Mouse (Mus musculus) MEL (cell line): Measurements from ENCODE around the gene Crim1. TPM values are rescaled to one million over a fixed set of nuclear protein-coding genes. Genes with fewer than 3 reads are reported as not detected.

Source experiments
- DNase-seq: peaks from one replicate; pipeline ENCODE4 v3.0.0; 2011; ENCODE audit warnings: low read depth, low spot score
- H3K27ac ChIP-seq: 2 replicates; pipeline ENCODE4 v1.5.1; 2012; ENCODE audit warnings: low read depth, mild to moderate bottlenecking, control low read depth, low read length, moderate library complexity; ENCODE audit not compliant: control insufficient read depth
- H3K27me3 ChIP-seq, 2 experiments: fragments of 150-350 bp in 1 of 2; sonication (generic) in 1 of 2; 2 replicates each; pipeline ENCODE4 v1.6.1; 2012; ENCODE audit warnings: low read length in 2 of 2, mild to moderate bottlenecking in 2 of 2, improper control_type of control experiment in 1 of 2, moderate library complexity in 1 of 2; ENCODE audit not compliant: insufficient read depth in 2 of 2, control insufficient read depth in 1 of 2
- H3K36me3 ChIP-seq, 2 experiments: 2 replicates each; pipeline ENCODE4 v1.6.1; 2012 to 2014; ENCODE audit warnings: low read length in 2 of 2, improper control_type of control experiment in 1 of 2, inconsistent platforms in 1 of 2, mild to moderate bottlenecking in 1 of 2; ENCODE audit not compliant: insufficient read depth in 2 of 2, control insufficient read depth in 1 of 2
- H3K4me1 ChIP-seq, 2 experiments: fragments of 150-350 bp in 1 of 2; sonication (generic) in 1 of 2; 2 replicates each; pipeline ENCODE4 v1.6.1; 2012; ENCODE audit warnings: low read length in 2 of 2, improper control_type of control experiment in 1 of 2, mild to moderate bottlenecking in 1 of 2; ENCODE audit not compliant: insufficient read depth in 2 of 2, control insufficient read depth in 1 of 2
- H3K4me3 ChIP-seq, 2 experiments: fragments of 150-350 bp in 1 of 2; sonication (generic) in 1 of 2; 2 replicates each; pipeline ENCODE4 v1.5.1; 2012; ENCODE audit warnings: low read depth in 2 of 2, low read length in 2 of 2, mild to moderate bottlenecking in 2 of 2, moderate library complexity in 2 of 2, control low read depth in 1 of 2, improper control_type of control experiment in 1 of 2; ENCODE audit not compliant: control insufficient read depth in 1 of 2, insufficient read depth in 1 of 2
- H3K79me2 ChIP-seq: 2 replicates; pipeline ENCODE4 v1.6.1; 2012; ENCODE audit warnings: mild to moderate bottlenecking, low read length, moderate library complexity; ENCODE audit not compliant: control insufficient read depth, poor library complexity, insufficient read depth
- H3K9ac ChIP-seq: 2 replicates; pipeline ENCODE4 v1.6.1; 2012; ENCODE audit warnings: low read depth, mild to moderate bottlenecking, control low read depth, low read length, moderate library complexity; ENCODE audit not compliant: control insufficient read depth, poor library complexity, severe bottlenecking
- H3K9me3 ChIP-seq: fragments of 150-350 bp; sonication (generic); replicated peaks from 2 replicates; pipeline ENCODE4 v1.6.1; 2012; ENCODE audit warnings: mild to moderate bottlenecking, low read length, improper control_type of control experiment, moderate library complexity; ENCODE audit not compliant: insufficient read depth
- BHLHE40 ChIP-seq: IDR thresholded peaks from 2 replicates; pipeline ENCODE4 v1.6.1; 2012; ENCODE audit warnings: low read depth, mild to moderate bottlenecking, inconsistent platforms, low read length, improper control_type of control experiment, borderline replicate concordance
- CHD1 ChIP-seq: IDR thresholded peaks from 2 replicates; pipeline ENCODE4 v1.6.1; 2012; ENCODE audit warnings: low read depth, mild to moderate bottlenecking, inconsistent platforms, low read length, improper control_type of control experiment
- CHD2 ChIP-seq: IDR thresholded peaks from 2 replicates; pipeline ENCODE4 v1.6.1; 2011; ENCODE audit warnings: low read length, improper control_type of control experiment
- GABPA ChIP-seq: IDR thresholded peaks from 2 replicates; pipeline ENCODE4 v1.6.1; 2012; ENCODE audit warnings: low read depth, mild to moderate bottlenecking, inconsistent platforms, low read length, improper control_type of control experiment, moderate library complexity
- HCFC1 ChIP-seq: IDR thresholded peaks from 2 replicates; pipeline ENCODE4 v1.6.1; 2012; ENCODE audit warnings: low read depth, mild to moderate bottlenecking, inconsistent platforms, low read length, improper control_type of control experiment, moderate library complexity
- JUND ChIP-seq: IDR thresholded peaks from 2 replicates; pipeline ENCODE4 v1.6.1; 2011; ENCODE audit warnings: low read depth, mild to moderate bottlenecking, improper control_type of control experiment, low read length
- KAT2A ChIP-seq: conservative IDR thresholded peaks from 2 replicates; pipeline ENCODE4 v1.6.1; 2012; ENCODE audit warnings: low read depth, low read length, improper control_type of control experiment, inconsistent platforms
- MAFK ChIP-seq: IDR thresholded peaks from 2 replicates; pipeline ENCODE4 v1.6.1; 2011; ENCODE audit warnings: low read depth, mild to moderate bottlenecking, low read length, improper control_type of control experiment, borderline replicate concordance
- MYB ChIP-seq: IDR thresholded peaks from 2 replicates; pipeline ENCODE4 v1.6.1; 2011; ENCODE audit warnings: mild to moderate bottlenecking, low read depth, low read length, improper control_type of control experiment
- NRF1 ChIP-seq: IDR thresholded peaks from 2 replicates; pipeline ENCODE4 v1.6.1; 2014; ENCODE audit warnings: low read depth, mild to moderate bottlenecking, inconsistent platforms, low read length, improper control_type of control experiment, moderate library complexity; ENCODE audit not compliant: poor library complexity, insufficient read depth, severe bottlenecking
- POLR2AphosphoS5 ChIP-seq: IDR thresholded peaks from 2 replicates; pipeline ENCODE4 v1.6.1; 2012; ENCODE audit warnings: low read depth, borderline replicate concordance, mild to moderate bottlenecking, inconsistent platforms, low read length, moderate library complexity, mixed read lengths
- SIN3A ChIP-seq: IDR thresholded peaks from 2 replicates; pipeline ENCODE4 v1.6.1; 2012; ENCODE audit warnings: low read length, improper control_type of control experiment, inconsistent platforms
- SMC3 ChIP-seq: IDR thresholded peaks from 2 replicates; pipeline ENCODE4 v1.6.1; 2011; ENCODE audit warnings: low read depth, low read length, improper control_type of control experiment
- UBTF ChIP-seq: IDR thresholded peaks from 2 replicates; pipeline ENCODE4 v1.6.1; 2012; ENCODE audit warnings: low read depth, mild to moderate bottlenecking, inconsistent platforms, low read length, improper control_type of control experiment, moderate library complexity, borderline replicate concordance; ENCODE audit not compliant: insufficient read depth
- ZMIZ1 ChIP-seq: IDR thresholded peaks from 2 replicates; pipeline ENCODE4 v1.6.1; 2012; ENCODE audit warnings: low read depth, mild to moderate bottlenecking, inconsistent platforms, low read length, improper control_type of control experiment, moderate library complexity
- polyA plus RNA-seq, 2 experiments: library from polyadenylated mRNA; stranded (reverse) in 1 of 2; unstranded in 1 of 2; fragments of >175 nt in 1 of 2; fragments of >200 nt in 1 of 2; gene quantifications; 2 replicates each; pipeline versions ENCODE4 v1.2.1 to v1.2.4; 2012; ENCODE audit warnings: low replicate concordance in 2 of 2, low read depth in 1 of 2; ENCODE audit not compliant: insufficient read length in 2 of 2, insufficient read depth in 1 of 2, missing spikeins in 1 of 2
- total RNA-seq: library from RNA; depleted of rRNA; stranded (reverse); fragments of 300-350 nt; gene quantifications from 2 replicates; pipeline ENCODE4 v1.2.3, GENCODE M21; 2012

Gene Crim1
- total and polyA plus RNA-seq, 3 experiments, result not detected

DNA sequence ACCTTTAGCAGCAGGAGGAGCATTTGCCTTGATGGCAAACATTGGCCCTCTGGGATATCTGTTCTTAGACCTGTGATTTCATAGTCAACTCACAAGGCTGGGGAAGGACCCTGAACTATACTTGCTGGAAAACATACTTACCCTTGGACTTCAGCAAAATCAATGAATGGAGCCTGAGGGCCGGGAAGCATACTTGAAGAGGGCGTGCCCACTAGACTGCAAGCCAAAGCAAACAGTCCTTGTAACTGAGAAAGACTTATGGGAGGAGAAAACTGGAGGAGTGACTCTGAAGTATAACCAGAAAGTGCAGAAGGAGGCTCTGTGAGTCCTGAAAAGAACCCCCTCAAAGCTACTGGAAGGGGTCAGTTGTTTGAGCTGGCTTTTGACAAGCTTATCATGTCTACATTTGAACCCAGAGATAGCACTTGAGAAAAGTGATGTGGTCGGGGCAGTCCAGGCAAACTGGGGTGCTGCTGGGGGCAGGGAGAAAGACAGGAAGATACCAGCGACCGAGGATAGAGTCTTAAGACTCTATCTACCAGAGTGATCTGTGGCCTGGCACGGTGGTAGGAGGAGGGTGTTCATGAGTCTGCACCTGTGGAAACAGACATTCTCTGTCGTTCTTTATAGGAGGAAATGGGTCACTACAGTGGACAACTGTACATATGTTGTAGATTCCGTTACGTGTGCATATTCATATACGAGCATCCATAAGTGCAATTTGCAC, 18.6 kb downstream of the Crim1 start:
- H3K4me1 ChIP-seq, result no peaks in the 10 kb centered on the region
- no peak overlapping the region for H3K4me3 ChIP-seq
- TF ChIP-seq HCFC1 (no peak), SMC3 (no peak), GABPA (no peak), SIN3A (no peak), CHD2 (no peak), JUND (no peak), MAFK (no peak), CHD1 (no peak), NRF1 (no peak), KAT2A (no peak), BHLHE40 (no peak)
- no peak overlapping the region for H3K27ac ChIP-seq
- no peak for DNase-seq
- no peaks in the 10 kb centered on the region; a peak in 1 of 4 replicates for H3K27me3 ChIP-seq
- H3K9me3 ChIP-seq, result no peaks in the 10 kb centered on the region
- no peak overlapping the region for H3K9ac ChIP-seq
- no peaks in the 10 kb centered on the region for H3K36me3 ChIP-seq
- H3K79me2 ChIP-seq, result no peaks in the 10 kb centered on the region

DNA sequence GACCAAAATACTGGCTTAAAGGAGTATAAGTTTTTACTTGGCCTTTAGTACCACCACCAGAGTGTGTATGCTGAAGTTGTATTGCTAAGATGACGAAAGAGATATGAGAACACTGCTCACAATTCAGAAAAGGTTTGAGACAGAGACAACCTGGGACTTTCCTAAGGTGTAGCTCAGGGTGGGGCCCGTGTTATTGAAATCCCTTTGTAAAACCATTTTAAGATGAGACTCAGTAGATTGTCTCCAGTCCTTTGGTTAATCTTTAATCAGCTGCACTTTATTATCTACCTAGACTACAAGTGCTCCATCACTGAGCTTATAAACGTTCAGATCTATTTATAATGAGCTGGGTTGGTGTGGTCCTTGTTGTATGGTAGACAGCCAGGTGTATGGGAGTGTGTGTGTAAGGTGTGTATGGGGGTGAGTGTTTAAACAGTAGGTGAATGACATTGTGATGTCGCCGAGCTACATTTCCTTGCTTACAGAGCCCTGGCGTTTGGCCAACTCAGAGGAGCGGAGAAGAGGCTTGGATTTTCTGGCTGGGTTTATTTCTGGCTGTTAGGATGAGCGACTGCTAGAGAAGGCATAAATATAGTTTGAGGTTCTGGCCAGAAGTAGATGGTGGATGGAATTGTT, 21.1 kb downstream of the Crim1 start:
- no peak overlapping the region for H3K9ac ChIP-seq
- TF ChIP-seq POLR2AphosphoS5 (no peak), HCFC1 (no peak), ZMIZ1 (no peak), UBTF (no peak), MYB (no peak)
- TF ChIP-seq, all 39 proteins: peak for 0
- no peaks in the 10 kb centered on the region; a peak in 1 of 4 replicates for H3K27me3 ChIP-seq
- no peaks in the 10 kb centered on the region for H3K36me3 ChIP-seq
- no peaks in the 10 kb centered on the region for H3K4me1 ChIP-seq
- H3K9me3 ChIP-seq, result no peaks in the 10 kb centered on the region
- no peaks in the 10 kb centered on the region for H3K79me2 ChIP-seq
- H3K4me3 ChIP-seq, result no peak overlapping the region
- no peak overlapping the region for H3K27ac ChIP-seq
- no peak for DNase-seq
